Mouse (Mus musculus) subcutaneous adipose tissue, adult 2 months (tissue): ENCODE measurements around the gene Gm20403. TPM values are rescaled to one million over a fixed set of nuclear protein-coding genes. Genes with fewer than 3 reads are reported as not detected.

ENCODE experiments used
- polyA plus RNA-seq: library from polyadenylated mRNA; depleted of rRNA; stranded (reverse); fragments of >200 nt; gene quantifications from 2 replicates; pipeline ENCODE4 v1.2.3, GENCODE M21; 2012; ENCODE audit warnings: low replicate concordance; rRNA removed

The Gm20403 gene
- polyA plus RNA-seq: not detected in 2 replicates

GRCm38 (mm10) chr12:54986052-54986717 is at the start of gene Gm20403:
TSS of gene Gm20403 (minus strand) at chr12:54986529.

GRCm38 (mm10) chr12:55013626-55014398 is 27.5 kb upstream of the Gm20403 start, which contains the start of gene Baz1a:
TSS of gene Baz1a (minus strand) at chr12:55014348.

Other genes starting within 250 kb of the Gm20403 start
- gene Snx6, start 190.8 kb downstream of the Gm20403 start, polyA plus RNA-seq: 20.3 and 29.2 TPM in 2 replicates
- 32.9 and 44.9 TPM in 2 replicates for gene Cfl2, start 123.7 kb downstream of the Gm20403 start, polyA plus RNA-seq
- 4.8 and 6.5 TPM in 2 replicates for gene Baz1a, start 27.8 kb upstream of the Gm20403 start, polyA plus RNA-seq
- 8.0 and 8.9 TPM in 2 replicates for gene 2700097O09Rik, start 93.6 kb upstream of the Gm20403 start, polyA plus RNA-seq
- gene Srp54a, start 93.7 kb upstream of the Gm20403 start, polyA plus RNA-seq: 14.0 and 21.4 TPM in 2 replicates
- gene Fam177a, start 137.9 kb upstream of the Gm20403 start, polyA plus RNA-seq: 8.1 and 11.8 TPM in 2 replicates
- 16.7 and 22.5 TPM in 2 replicates for gene Srp54b, start 168.6 kb upstream of the Gm20403 start, polyA plus RNA-seq
- not detected in 2 replicates for gene 1700047I17Rik2, start 213.1 kb upstream of the Gm20403 start, polyA plus RNA-seq
- gene Srp54c, start 243.6 kb upstream of the Gm20403 start, polyA plus RNA-seq: 10.7 and 12.2 TPM in 2 replicates